Mouse (Mus musculus) small intestine, adult 10 weeks (tissue): ENCODE data around the gene Pappa. TPM values are rescaled to one million over a fixed set of nuclear protein-coding genes. Genes with fewer than 3 reads are reported as not detected.

Experiments
- polyA plus RNA-seq: library from polyadenylated mRNA; stranded (reverse); fragments of 350-450 nt; fragmentation: Illumina TruSeq; extraction: RNeasy Lipid Tissue Mini Kit (QIAGEN cat#74804); gene quantifications from one replicate; pipeline ENCODE4 v1.2.3, GENCODE M21; 2014; ENCODE audit warnings: low replicate concordance

Pappa gene
- 2.2 TPM for polyA plus RNA-seq

GRCm38 (mm10) chr4:65123741-65124224, at the start of gene Pappa:
Gene Pappa (plus strand): TSS chr4:65124174.

